Mouse (Mus musculus): ENCODE measurements around the gene Gm20696.

Gene Gm20696

GRCm38 (mm10) chr6:99263061-99263885 is 403.3 kb downstream of the Gm20696 start:
- no peak for DNase-seq (ENCODE audit: low spot score in 2 of 2)

- no peak for DNase-seq (ENCODE audit: low spot score in 2 of 2)
Observed at GRCm38 (mm10) chr6:99261737-99262130, 404.9 kb downstream of the Gm20696 start.

- no peak for DNase-seq (ENCODE audit: low spot score in 2 of 2)
Observed at GRCm38 (mm10) chr6:99260941-99261736, 405.5 kb downstream of the Gm20696 start.

- no peak for DNase-seq (ENCODE audit: low spot score in 2 of 2)
Observed at GRCm38 (mm10) chr6:99258346-99258745, 408.3 kb downstream of the Gm20696 start.

- DNase-seq (ENCODE audit: low spot score in 2 of 2), result no peak
Observed at GRCm38 (mm10) chr6:99257676-99258075, 408.9 kb downstream of the Gm20696 start.

- DNase-seq (ENCODE audit: low spot score in 2 of 2), result no peak
Observed at GRCm38 (mm10) chr6:99253331-99253730, 413.3 kb downstream of the Gm20696 start.

GRCm38 (mm10) chr6:99252816-99253215 is 413.8 kb downstream of the Gm20696 start:
- DNase-seq (ENCODE audit: low spot score in 2 of 2), result no peak

GRCm38 (mm10) chr6:99251924-99252323 is 414.7 kb downstream of the Gm20696 start:
- no peak for DNase-seq (ENCODE audit: low spot score in 2 of 2)

- DNase-seq (ENCODE audit: low spot score in 2 of 2), result no peak
Observed at GRCm38 (mm10) chr6:99251222-99251621, 415.4 kb downstream of the Gm20696 start.

GRCm38 (mm10) chr6:99249496-99250030 is 417.0 kb downstream of the Gm20696 start:
- no peak for DNase-seq (ENCODE audit: low spot score in 2 of 2)

- DNase-seq (ENCODE audit: low spot score in 2 of 2), result no peak
Observed at GRCm38 (mm10) chr6:99248396-99248795, 418.2 kb downstream of the Gm20696 start.

GRCm38 (mm10) chr6:99241625-99242395 is 424.8 kb downstream of the Gm20696 start:
- DNase-seq (ENCODE audit: low spot score in 2 of 2), result no peak

- DNase-seq (ENCODE audit: low spot score in 2 of 2), result no peak
Observed at GRCm38 (mm10) chr6:99240764-99241163, 425.8 kb downstream of the Gm20696 start.

- DNase-seq (ENCODE audit: low spot score in 2 of 2), result no peak
Observed at GRCm38 (mm10) chr6:99235588-99235987, 431.0 kb downstream of the Gm20696 start.

GRCm38 (mm10) chr6:99233411-99233810 is 433.2 kb downstream of the Gm20696 start:
- no peak for DNase-seq (ENCODE audit: low spot score in 2 of 2)

- DNase-seq (ENCODE audit: low spot score in 2 of 2), result no peak
Observed at GRCm38 (mm10) chr6:99228336-99228870, 438.2 kb downstream of the Gm20696 start.

GRCm38 (mm10) chr6:99221147-99221546 is 445.4 kb downstream of the Gm20696 start:
- DNase-seq (ENCODE audit: low spot score in 2 of 2), result no peak

- no peak for DNase-seq (ENCODE audit: low spot score in 2 of 2)
Observed at GRCm38 (mm10) chr6:99220472-99220871, 446.1 kb downstream of the Gm20696 start.

GRCm38 (mm10) chr6:99217846-99218245 is 448.8 kb downstream of the Gm20696 start:
- DNase-seq (ENCODE audit: low spot score in 2 of 2), result no peak

- DNase-seq (ENCODE audit: low spot score in 2 of 2), result no peak
Observed at GRCm38 (mm10) chr6:99217155-99217554, 449.4 kb downstream of the Gm20696 start.

- no peak for DNase-seq (ENCODE audit: low spot score in 2 of 2)
Observed at GRCm38 (mm10) chr6:99212461-99212860, 454.1 kb downstream of the Gm20696 start.
